Mouse (Mus musculus): Measurements from ENCODE around the gene Cbll1. TPM values are rescaled to one million over a fixed set of nuclear protein-coding genes. Genes with fewer than 3 reads are reported as not detected.
A peak's percentile ranks its signal among the peaks of the same experiment; 100 is the strongest.
"Not testable (repeated sequence)": the region's sequence is repeated elsewhere in the genome, so short reads cannot be mapped to it uniquely, and the experiment has no call there.

The Cbll1 gene
- polyA plus RNA-seq, 1 experiment from 2014 or later = 18.7 TPM

GRCm38 (mm10) chr12:31513724-31514503, 14.5 kb upstream of the Cbll1 start:
- Histone ChIP-seq H3K36me3 (no peaks in the 10 kb centered on the region), H3K4me3 (no peak overlapping the region), H3K27ac (no peak overlapping the region), H3K27me3 (ENCODE audit: low read depth, poor library complexity, severe bottlenecking) (no peaks in the 10 kb centered on the region), H3K4me1 (no peaks in the 10 kb centered on the region), H3K9me3 (replicated peaks) (no peaks in the 10 kb centered on the region)
- 81% methylated on average over 6 of the region's 6 CpGs for WGBS
- DNase-seq (ENCODE audit: low spot score) = no peak

- Histone ChIP-seq H3K36me3 (no peaks in the 10 kb centered on the region), H3K9me3 (replicated peaks) (no peaks in the 10 kb centered on the region), H3K27ac (no peak overlapping the region), H3K4me3 (no peak overlapping the region), H3K27me3 (ENCODE audit: low read depth, poor library complexity, severe bottlenecking) (no peaks in the 10 kb centered on the region), H3K4me1 (no peaks in the 10 kb centered on the region)
- 90% methylated on average over 14 of the region's 14 CpGs for WGBS
- DNase-seq (ENCODE audit: low spot score) = no peak
These were observed 13.4 kb upstream of the Cbll1 start for GRCm38 (mm10) chr12:31512634-31513411.

GRCm38 (mm10) chr12:31511218-31511617, 11.8 kb upstream of the Cbll1 start:
- no peak overlapping the region for H3K4me3 ChIP-seq
- no peak for DNase-seq (ENCODE audit: low spot score)
- 51% methylated on average over 5 of the region's 5 CpGs for WGBS
- H3K36me3 ChIP-seq = no peaks in the 10 kb centered on the region
- no peak overlapping the region for H3K27ac ChIP-seq
- H3K4me1 ChIP-seq = no peaks in the 10 kb centered on the region
- H3K9me3 ChIP-seq (replicated peaks) = no peaks in the 10 kb centered on the region
- no peaks in the 10 kb centered on the region for H3K27me3 ChIP-seq (ENCODE audit: low read depth, poor library complexity, severe bottlenecking)

GRCm38 (mm10) chr12:31508496-31508895, 9.1 kb upstream of the Cbll1 start:
- H3K27me3 ChIP-seq (ENCODE audit: low read depth, poor library complexity, severe bottlenecking) = no peaks in the 10 kb centered on the region
- DNase-seq (ENCODE audit: low spot score) = no peak
- H3K36me3 ChIP-seq = no peaks in the 10 kb centered on the region
- H3K4me1 ChIP-seq = no peaks in the 10 kb centered on the region
- no peak overlapping the region for H3K27ac ChIP-seq
- 82% methylated on average over 6 of the region's 6 CpGs for WGBS
- H3K9me3 ChIP-seq (replicated peaks) = no peaks in the 10 kb centered on the region
- H3K4me3 ChIP-seq = no peak overlapping the region

- DNase-seq (ENCODE audit: low spot score) = no peak
- WGBS = 42% methylated on average over 6 of the region's 6 CpGs
These were observed 8.4 kb upstream of the Cbll1 start for GRCm38 (mm10) chr12:31507718-31508364.

GRCm38 (mm10) chr12:31503211-31503610, 3.8 kb upstream of the Cbll1 start:
- Histone ChIP-seq H3K4me1 (peaks cover 12% of the 10 kb centered on the region), H3K36me3 (no peaks in the 10 kb centered on the region), H3K9me3 (replicated peaks) (no peaks in the 10 kb centered on the region), H3K27ac (no peak overlapping the region), H3K27me3 (ENCODE audit: low read depth, poor library complexity, severe bottlenecking) (no peaks in the 10 kb centered on the region), H3K4me3 (no peak overlapping the region)
- DNase-seq (ENCODE audit: low spot score) = no peak

More at GRCm38 (mm10) chr12:31507718-31508364, 8.4 kb upstream of the Cbll1 start:
- no peaks in the 10 kb centered on the region for H3K4me1 ChIP-seq
- H3K4me3 ChIP-seq = no peak overlapping the region
- no peaks in the 10 kb centered on the region for H3K9me3 ChIP-seq (replicated peaks)
- H3K27me3 ChIP-seq (ENCODE audit: low read depth, poor library complexity, severe bottlenecking) = no peaks in the 10 kb centered on the region
- no peak overlapping the region for H3K27ac ChIP-seq
- no peaks in the 10 kb centered on the region for H3K36me3 ChIP-seq

GRCm38 (mm10) chr12:31501266-31501665, 1.9 kb upstream of the Cbll1 start:
- Histone ChIP-seq H3K36me3 (no peaks in the 10 kb centered on the region), H3K4me3 (no peak overlapping the region), H3K9me3 (replicated peaks) (no peaks in the 10 kb centered on the region), H3K27ac (no peak overlapping the region), H3K27me3 (ENCODE audit: low read depth, poor library complexity, severe bottlenecking) (no peaks in the 10 kb centered on the region), H3K4me1 (peaks cover 17% of the 10 kb centered on the region)
- 66% methylated on average over 4 of the region's 4 CpGs for WGBS
- no peak for DNase-seq (ENCODE audit: low spot score)

- no peaks in the 10 kb centered on the region for H3K36me3 ChIP-seq
- peak overlapping the region; percentile 91 for H3K27ac ChIP-seq
- no peaks in the 10 kb centered on the region for H3K27me3 ChIP-seq (ENCODE audit: low read depth, poor library complexity, severe bottlenecking)
- no peak for DNase-seq (ENCODE audit: low spot score)
- 6% methylated on average over 12 of the region's 12 CpGs for WGBS
- no peaks in the 10 kb centered on the region for H3K9me3 ChIP-seq (replicated peaks)
- peak overlapping the region; percentile 89 for H3K4me3 ChIP-seq
- H3K4me1 ChIP-seq = peaks cover 17% of the 10 kb centered on the region
These were observed 780 bp upstream of the Cbll1 start for GRCm38 (mm10) chr12:31500196-31500595.

- H3K4me1 ChIP-seq = peaks cover 17% of the 10 kb centered on the region
- no peaks in the 10 kb centered on the region for H3K9me3 ChIP-seq (replicated peaks)
- WGBS = 2% methylated on average over 25 of the region's 25 CpGs
- DNase-seq (ENCODE audit: low spot score) = no peak
- no peaks in the 10 kb centered on the region for H3K27me3 ChIP-seq (ENCODE audit: low read depth, poor library complexity, severe bottlenecking)
- peak overlapping the region; percentile 89 for H3K4me3 ChIP-seq
- peak overlapping the region; percentile 91 for H3K27ac ChIP-seq
- H3K36me3 ChIP-seq = peaks cover 7% of the 10 kb centered on the region
These were observed 491 bp downstream of the Cbll1 start for GRCm38 (mm10) chr12:31498936-31499313.

GRCm38 (mm10) chr12:31486431-31486830, 13.0 kb downstream of the Cbll1 start:
- Histone ChIP-seq H3K4me1 (no peaks in the 10 kb centered on the region), H3K4me3 (no peak overlapping the region), H3K9me3 (replicated peaks) (no peaks in the 10 kb centered on the region), H3K36me3 (peaks cover 60% of the 10 kb centered on the region), H3K27me3 (ENCODE audit: low read depth, poor library complexity, severe bottlenecking) (no peaks in the 10 kb centered on the region), H3K27ac (no peak overlapping the region)
- 92% methylated on average over 6 of the region's 6 CpGs for WGBS
- DNase-seq (ENCODE audit: low spot score) = no peak

- not testable (repeated sequence) for H3K9me3 ChIP-seq (replicated peaks); H3K4me3 ChIP-seq; H3K27me3 ChIP-seq (ENCODE audit: low read depth, poor library complexity, severe bottlenecking); H3K4me1 ChIP-seq; H3K27ac ChIP-seq; DNase-seq (ENCODE audit: low spot score); H3K36me3 ChIP-seq
- WGBS = 95% methylated on average over 4 of the region's 6 CpGs
These were observed 21.2 kb downstream of the Cbll1 start for GRCm38 (mm10) chr12:31478182-31478581.

GRCm38 (mm10) chr12:31462615-31463014, 36.8 kb downstream of the Cbll1 start:
- no peak for DNase-seq (ENCODE audit: low spot score)
- Histone ChIP-seq H3K9me3 (replicated peaks) (no peaks in the 10 kb centered on the region), H3K4me3 (no peak overlapping the region), H3K4me1 (no peaks in the 10 kb centered on the region), H3K27me3 (ENCODE audit: low read depth, poor library complexity, severe bottlenecking) (no peaks in the 10 kb centered on the region), H3K27ac (no peak overlapping the region), H3K36me3 (no peaks in the 10 kb centered on the region)
- 81% methylated on average over 4 of the region's 4 CpGs for WGBS

GRCm38 (mm10) chr12:31461371-31461770, 38.0 kb downstream of the Cbll1 start:
- Histone ChIP-seq H3K4me1 (no peaks in the 10 kb centered on the region), H3K27me3 (ENCODE audit: low read depth, poor library complexity, severe bottlenecking) (no peaks in the 10 kb centered on the region), H3K4me3 (no peak overlapping the region), H3K9me3 (replicated peaks) (no peaks in the 10 kb centered on the region), H3K36me3 (no peaks in the 10 kb centered on the region), H3K27ac (no peak overlapping the region)
- WGBS = 92% methylated on average over 9 of the region's 9 CpGs
- no peak for DNase-seq (ENCODE audit: low spot score)
